Mouse (Mus musculus) thymus, adult 2 months (tissue): Measurements from ENCODE around the gene Apoa4. TPM values are rescaled to one million over a fixed set of nuclear protein-coding genes. Genes with fewer than 3 reads are reported as not detected.

Experiments
- DNase-seq: peaks from one replicate; pipeline ENCODE4 v3.0.0; 2021
- H3K27ac ChIP-seq: fragments of 200-500 bp; 2 replicates; pipeline ENCODE4 v1.5.1; 2012; ENCODE audit warnings: low read length, control low read depth; ENCODE audit not compliant: control insufficient read depth, insufficient read depth
- H3K27me3 ChIP-seq: fragments of 200-500 bp; 2 replicates; pipeline ENCODE4 v1.6.1; 2012; ENCODE audit warnings: mild to moderate bottlenecking, low read length, moderate library complexity, mixed read lengths; ENCODE audit not compliant: control insufficient read depth, insufficient read depth
- H3K36me3 ChIP-seq: fragments of 200-500 bp; 2 replicates; pipeline ENCODE4 v1.6.1; 2012; ENCODE audit warnings: mild to moderate bottlenecking, low read length, moderate library complexity; ENCODE audit not compliant: control insufficient read depth, insufficient read depth
- H3K4me1 ChIP-seq: fragments of 200-500 bp; replicated peaks from 2 replicates; pipeline ENCODE4 v1.6.1; 2012; ENCODE audit warnings: low read length; ENCODE audit not compliant: control insufficient read depth, insufficient read depth
- H3K4me3 ChIP-seq: fragments of 200-500 bp; 2 replicates; pipeline ENCODE4 v1.5.1; 2012; ENCODE audit warnings: mild to moderate bottlenecking, low read length, control low read depth, moderate library complexity; ENCODE audit not compliant: control insufficient read depth, insufficient read depth
- CTCF ChIP-seq: fragments of 200-500 bp; IDR thresholded peaks from 2 replicates; pipeline ENCODE4 v1.5.1; 2012; ENCODE audit warnings: mild to moderate bottlenecking, control low read depth, low read length, moderate library complexity, borderline replicate concordance; ENCODE audit not compliant: control insufficient read depth, poor library complexity, insufficient read depth; ENCODE audit errors: extremely low read depth
- POLR2A ChIP-seq: fragments of 200-500 bp; IDR thresholded peaks from 2 replicates; pipeline ENCODE4 v1.6.1; 2012; ENCODE audit warnings: mild to moderate bottlenecking, low read length, control low read depth, moderate library complexity; ENCODE audit not compliant: control insufficient read depth, poor library complexity, insufficient read depth; ENCODE audit errors: extremely low read depth
- WGBS: fragments of 180-500 bp; shearing (Covaris S2); methylation state at CpG from one replicate; pipeline ENCODE4 v1.1.7; 2018; 5-methylcytosine and 5-hydroxymethylcytosine counted together
- polyA plus RNA-seq: library from polyadenylated mRNA; depleted of rRNA; stranded (reverse); fragments of >200 nt; gene quantifications from 2 replicates; pipeline ENCODE4 v1.2.3, GENCODE M21; 2012

Gene Apoa4
- polyA plus RNA-seq, 1 experiment, result 8.2 TPM

DNA sequence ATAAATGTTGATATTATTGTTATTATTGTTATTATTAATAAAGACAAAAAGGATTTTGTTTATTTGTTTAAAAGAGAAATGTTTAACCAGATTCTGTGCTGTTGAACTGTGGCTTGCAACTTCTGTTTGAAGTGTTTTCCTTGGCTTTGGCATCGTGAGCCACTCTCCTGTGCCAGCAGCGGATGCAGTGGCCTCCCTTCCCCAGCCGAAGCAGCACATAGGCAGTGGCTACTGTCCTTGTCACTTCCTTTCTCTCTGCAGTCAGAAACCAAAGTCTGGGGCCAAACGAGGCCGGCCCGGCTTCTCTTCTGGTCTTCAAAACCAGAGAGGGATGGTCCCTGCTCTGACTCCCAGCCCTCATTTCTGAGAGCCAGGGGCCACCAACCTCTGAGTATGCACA lies 17.4 kb upstream of the Apoa4 start:
- Histone ChIP-seq H3K27ac (no peak overlapping the region), H3K36me3 (peaks cover 3% of the 10 kb centered on the region), H3K4me3 (no peak overlapping the region), H3K27me3 (no peaks in the 10 kb centered on the region), H3K4me1 (no peaks in the 10 kb centered on the region)
- TF ChIP-seq CTCF (no peak), POLR2A (no peak)
- no peak for DNase-seq
- 91% methylated on average over 6 of the region's 6 CpGs for WGBS

GRCm38 (mm10) chr9:46224101-46224500 lies 16.4 kb upstream of the Apoa4 start:
- Histone ChIP-seq H3K4me3 (no peak overlapping the region), H3K27ac (no peak overlapping the region), H3K27me3 (no peaks in the 10 kb centered on the region), H3K36me3 (peaks cover 3% of the 10 kb centered on the region), H3K4me1 (no peaks in the 10 kb centered on the region)
- WGBS, result 97% methylated on average over 3 of the region's 3 CpGs
- no peak for DNase-seq
- TF ChIP-seq CTCF, result no peak
- no peak for TF ChIP-seq POLR2A

DNA sequence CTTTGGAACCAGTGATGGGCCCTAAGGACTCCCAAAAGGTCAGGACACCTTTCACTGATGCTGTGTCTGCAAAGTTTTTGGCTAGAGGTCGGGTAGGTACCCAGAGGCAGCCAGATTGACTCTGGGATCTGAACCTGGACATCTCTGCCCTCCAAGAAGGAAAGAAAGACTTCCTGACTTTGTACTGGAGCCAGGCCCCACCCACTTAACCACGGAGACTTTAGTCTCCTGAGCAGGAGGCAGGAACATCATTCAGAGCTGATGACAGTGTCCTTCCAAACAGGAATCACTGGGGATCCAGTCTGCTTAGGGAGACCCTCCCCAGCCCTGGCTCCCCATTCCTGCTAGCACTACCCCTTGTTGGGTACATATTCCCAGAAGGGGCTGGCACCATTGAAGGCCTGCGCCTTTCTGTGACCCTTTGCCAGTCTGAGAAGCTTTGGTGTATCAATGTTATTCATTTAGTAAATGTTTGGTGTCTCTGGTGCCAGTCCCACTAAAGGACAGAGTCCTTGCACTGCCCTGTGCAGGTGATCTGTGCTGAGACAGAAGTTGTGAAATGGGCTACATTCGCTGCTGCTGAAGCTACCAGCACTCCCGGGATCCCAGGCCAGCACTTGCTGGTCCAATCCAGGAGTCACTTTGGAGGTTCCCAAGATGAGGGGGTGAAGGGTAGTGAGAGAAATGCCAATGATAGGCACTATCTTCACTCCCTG lies 15.4 kb upstream of the Apoa4 start:
- DNase-seq, result no peak
- Histone ChIP-seq H3K4me1 (peaks cover 2% of the 10 kb centered on the region), H3K27me3 (no peaks in the 10 kb centered on the region), H3K27ac (no peak overlapping the region), H3K4me3 (no peak overlapping the region), H3K36me3 (peaks cover 3% of the 10 kb centered on the region)
- 74% methylated on average over 5 of the region's 5 CpGs for WGBS
- TF ChIP-seq CTCF (no peak), POLR2A (no peak)

GRCm38 (mm10) chr9:46227064-46227614 lies 13.4 kb upstream of the Apoa4 start:
- Histone ChIP-seq H3K4me1 (peaks cover 5% of the 10 kb centered on the region), H3K36me3 (no peaks in the 10 kb centered on the region), H3K27me3 (no peaks in the 10 kb centered on the region), H3K27ac (no peak overlapping the region), H3K4me3 (no peak overlapping the region)
- WGBS, result 92% methylated on average over 3 of the region's 3 CpGs
- TF ChIP-seq CTCF (no peak), POLR2A (no peak)
- DNase-seq, result no peak

GRCm38 (mm10) chr9:46228491-46228890 lies 12.0 kb upstream of the Apoa4 start, which contains the start of gene Apoa1:
TSS of gene Apoa1 (plus strand) at chr9:46228580.
- no peak for DNase-seq
- H3K4me1 ChIP-seq, result peaks cover 5% of the 10 kb centered on the region

GRCm38 (mm10) chr9:46229573-46230449 lies 10.7 kb upstream of the Apoa4 start:
- Histone ChIP-seq H3K4me1 (peaks cover 5% of the 10 kb centered on the region), H3K36me3 (no peaks in the 10 kb centered on the region), H3K27ac (no peak overlapping the region), H3K4me3 (peak overlapping the region; percentile 22; the same call in 1 of the 2 replicates), H3K27me3 (no peaks in the 10 kb centered on the region)
- WGBS, result 21% methylated on average over 37 of the region's 37 CpGs
- DNase-seq, result peak; percentile 41
- TF ChIP-seq POLR2A, result no peak
- peak; percentile 72; the same call in 1 of the 2 replicates for TF ChIP-seq CTCF

More at GRCm38 (mm10) chr9:46228491-46228890, 12.0 kb upstream of the Apoa4 start, which contains the start of gene Apoa1:
- no peak within 1 kb of the TSS for H3K4me3 ChIP-seq
- no peak for TF ChIP-seq POLR2A
- no peak for TF ChIP-seq CTCF
- 75% methylated on average over 9 of the region's 9 CpGs for WGBS
- no peaks in the 10 kb centered on the region for H3K36me3 ChIP-seq
- H3K27ac ChIP-seq, result no peak within 1 kb of the TSS
- no peaks in the 10 kb centered on the region for H3K27me3 ChIP-seq
